Mouse (Mus musculus): ENCODE data around the gene Coa3. TPM values are rescaled to one million over a fixed set of nuclear protein-coding genes. Genes with fewer than 3 reads are reported as not detected.

Gene Coa3
- polyA plus RNA-seq, 1 experiment from 2014 or later: 210 TPM

DNA sequence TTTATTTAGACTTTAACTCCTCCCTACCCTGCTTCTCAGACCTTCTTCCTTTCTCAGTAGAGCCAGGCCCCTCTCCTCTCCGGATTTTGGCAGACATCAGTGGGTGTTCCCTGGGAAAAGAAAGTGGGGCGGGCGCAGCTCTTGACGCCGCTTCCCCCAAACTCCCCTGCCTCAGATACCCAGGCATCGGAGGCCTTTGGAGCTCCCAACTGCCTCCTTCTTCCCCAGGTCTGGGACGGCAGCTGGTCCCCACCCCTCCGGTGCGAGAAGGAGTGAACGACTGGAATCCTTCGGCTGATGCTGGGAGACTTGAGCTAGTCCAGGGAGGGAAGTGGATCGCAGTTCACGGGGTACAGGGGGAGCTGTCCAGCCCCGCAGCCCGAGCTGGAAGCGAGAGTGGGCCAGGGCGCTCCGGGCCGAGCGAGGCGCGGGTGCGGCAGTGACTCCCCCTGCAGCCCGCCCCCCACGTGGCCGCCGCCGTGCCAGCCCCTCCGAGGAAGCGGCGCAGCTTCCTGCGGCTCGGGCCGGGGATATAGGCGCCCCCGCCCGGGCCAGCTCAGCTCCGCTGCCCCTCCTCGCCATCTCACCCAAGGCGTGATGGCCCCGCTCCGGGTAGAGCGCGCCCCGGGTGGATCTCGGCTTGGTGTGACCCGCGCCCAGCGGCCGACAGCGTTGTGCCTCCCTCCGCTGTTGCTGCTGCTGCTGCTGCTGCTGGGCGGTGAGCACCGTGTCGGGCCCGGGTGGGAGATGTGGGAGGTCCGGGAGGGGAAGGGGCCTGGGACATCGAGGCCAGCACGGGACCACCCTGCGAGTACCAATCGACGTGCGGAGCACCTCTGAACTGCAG lies 32.8 kb downstream of the Coa3 start, which contains the start of gene Ramp2:
Gene Ramp2, plus strand, starts transcription at position 174 of the 847 bp plus-strand sequence.
- H3K4me2 ChIP-seq (replicated peaks): peak within 1 kb of the TSS; percentile 97
- H3K9ac ChIP-seq (replicated peaks): peak within 1 kb of the TSS; percentile 83
- H3K36me3 ChIP-seq: no peaks in the 10 kb centered on the region
- peaks cover 15% of the 10 kb centered on the region for H3K4me1 ChIP-seq (replicated peaks)
- peak; percentile 85 for ATAC-seq
- WGBS: under 1% methylated on average over 63 of the region's 63 CpGs
- H3K27me3 ChIP-seq: peaks cover 48% of the 10 kb centered on the region
- H3K4me3 ChIP-seq (replicated peaks): peak within 1 kb of the TSS; percentile 61
- no peaks in the 10 kb centered on the region for H3K9me3 ChIP-seq
- peak within 1 kb of the TSS; percentile 30; the same call in 1 of the 2 replicates for H3K27ac ChIP-seq

GRCm38 (mm10) chr11:101245071-101245470 lies 33.8 kb downstream of the Coa3 start:
- H3K4me2 ChIP-seq (replicated peaks): no peak overlapping the region
- peaks cover 48% of the 10 kb centered on the region for H3K27me3 ChIP-seq
- no peaks in the 10 kb centered on the region for H3K36me3 ChIP-seq
- no peak overlapping the region for H3K4me3 ChIP-seq (replicated peaks)
- H3K9ac ChIP-seq (replicated peaks): no peak overlapping the region
- 36% methylated on average over 4 of the region's 4 CpGs for WGBS
- H3K4me1 ChIP-seq (replicated peaks): peaks cover 15% of the 10 kb centered on the region
- H3K9me3 ChIP-seq: no peaks in the 10 kb centered on the region
- no peak for ATAC-seq
- H3K27ac ChIP-seq: no peak overlapping the region

DNA sequence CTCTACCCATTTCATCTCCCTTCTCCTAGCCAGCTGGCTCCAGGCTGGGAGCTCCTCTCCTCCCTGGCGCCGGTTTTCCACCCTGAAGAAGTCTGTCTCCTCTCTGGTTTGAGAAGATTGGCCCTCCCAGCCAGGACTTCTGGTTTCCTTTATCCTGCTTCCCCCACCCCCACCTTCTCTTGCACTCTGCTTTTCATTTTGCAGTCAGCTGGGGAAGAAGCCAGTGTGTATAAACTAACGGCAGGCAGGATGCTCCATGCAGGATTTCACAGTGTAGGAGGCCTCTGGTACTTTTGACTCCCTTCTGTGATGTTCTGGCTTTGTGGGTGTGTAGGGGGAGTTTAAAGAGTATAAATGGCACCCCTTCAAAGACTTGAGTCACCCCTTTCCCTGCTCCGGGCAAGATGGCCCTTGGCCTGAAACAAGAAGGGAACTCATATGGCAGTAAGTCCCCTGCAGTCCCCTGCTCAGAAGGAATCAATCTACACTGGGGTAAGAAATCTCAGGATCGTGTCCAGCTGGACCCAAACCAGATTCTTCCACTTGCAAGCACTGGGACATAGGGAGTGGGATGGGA lies 40.8 kb downstream of the Coa3 start:
- no peak for ATAC-seq
- no peak overlapping the region for H3K9ac ChIP-seq (replicated peaks)
- 63% methylated on average over 5 of the region's 5 CpGs for whole genome bisulfite sequencing

GRCm38 (mm10) chr11:101236782-101237181 lies 42.1 kb downstream of the Coa3 start:
- no peak for ATAC-seq
- H3K4me1 ChIP-seq (replicated peaks): no peaks in the 10 kb centered on the region
- H3K9me3 ChIP-seq: no peaks in the 10 kb centered on the region
- H3K36me3 ChIP-seq: no peaks in the 10 kb centered on the region
- 91% methylated on average over 5 of the region's 5 CpGs for WGBS
- peaks cover 5% of the 10 kb centered on the region; the same call in 1 of the 2 replicates for H3K27me3 ChIP-seq
- no peak overlapping the region for H3K9ac ChIP-seq (replicated peaks)
- H3K4me2 ChIP-seq (replicated peaks): no peak overlapping the region
- no peak overlapping the region for H3K27ac ChIP-seq
- no peak overlapping the region for H3K4me3 ChIP-seq (replicated peaks)

More for the DNA sequence above, 40.8 kb downstream of the Coa3 start:
- H3K4me1 ChIP-seq (replicated peaks): no peaks in the 10 kb centered on the region
- no peak overlapping the region for H3K4me3 ChIP-seq (replicated peaks)
- no peak overlapping the region for H3K27ac ChIP-seq
- no peak overlapping the region for H3K4me2 ChIP-seq (replicated peaks)
- H3K27me3 ChIP-seq: no peaks in the 10 kb centered on the region
- H3K9me3 ChIP-seq: no peaks in the 10 kb centered on the region
- no peaks in the 10 kb centered on the region for H3K36me3 ChIP-seq

- H3K27ac ChIP-seq: no peak overlapping the region
- H3K9ac ChIP-seq (replicated peaks): no peak overlapping the region
- H3K27me3 ChIP-seq: peaks cover 11% of the 10 kb centered on the region
- no peak overlapping the region for H3K4me2 ChIP-seq (replicated peaks)
- no peaks in the 10 kb centered on the region for H3K9me3 ChIP-seq
- ATAC-seq: no peak
- no peak overlapping the region for H3K4me3 ChIP-seq (replicated peaks)
- no peaks in the 10 kb centered on the region for H3K36me3 ChIP-seq
- 0 out of 2 replicates have a peak, but pooled peaks cover 3% of the 10 kb centered on the region for H3K4me1 ChIP-seq (replicated peaks)
Measured at GRCm38 (mm10) chr11:101235429-101235828, 43.5 kb downstream of the Coa3 start.

- H3K9ac ChIP-seq (replicated peaks): no peak overlapping the region
- H3K27ac ChIP-seq: no peak overlapping the region
- no peaks in the 10 kb centered on the region for H3K9me3 ChIP-seq
- ATAC-seq: no peak
- no peak overlapping the region for H3K4me2 ChIP-seq (replicated peaks)
- H3K4me1 ChIP-seq (replicated peaks): peaks cover 6% of the 10 kb centered on the region; the same call in 1 of the 2 replicates
- no peak overlapping the region for H3K4me3 ChIP-seq (replicated peaks)
- peaks cover 13% of the 10 kb centered on the region for H3K27me3 ChIP-seq
- no peaks in the 10 kb centered on the region for H3K36me3 ChIP-seq
Measured at GRCm38 (mm10) chr11:101234124-101234523, 44.8 kb downstream of the Coa3 start.

DNA sequence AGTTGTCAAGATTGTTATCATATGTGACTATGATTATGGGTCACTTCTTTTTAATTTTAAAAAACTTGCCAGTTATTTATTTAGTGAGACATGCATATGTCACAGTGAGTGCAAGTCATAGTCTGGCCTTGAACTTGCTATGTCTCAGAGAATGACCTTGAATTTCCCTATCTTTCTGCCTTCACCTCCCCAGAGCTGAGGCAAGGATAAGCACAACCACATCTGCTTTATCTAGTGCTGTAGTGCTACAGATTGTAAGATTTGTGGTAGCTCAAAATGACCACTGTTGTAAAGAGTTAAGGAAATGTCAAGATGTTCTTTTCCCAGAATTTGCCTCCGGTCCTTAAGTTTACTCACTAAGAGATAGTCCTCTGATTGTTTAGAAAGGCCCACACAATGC lies 45.7 kb downstream of the Coa3 start:
- ATAC-seq: no peak
- 92% methylated on average over 1 of the region's 1 CpGs for WGBS

GRCm38 (mm10) chr11:101232010-101232839 lies 46.7 kb downstream of the Coa3 start:
- Histone ChIP-seq H3K27ac (peak overlapping the region; percentile 19; the same call in 1 of the 2 replicates), H3K4me3 (replicated peaks) (no peak overlapping the region), H3K27me3 (peaks cover 18% of the 10 kb centered on the region), H3K36me3 (no peaks in the 10 kb centered on the region), H3K9ac (replicated peaks) (no peak overlapping the region; the same call in 1 of the 2 replicates), H3K9me3 (no peaks in the 10 kb centered on the region), H3K4me2 (replicated peaks) (no peak overlapping the region), H3K4me1 (replicated peaks) (peaks cover 6% of the 10 kb centered on the region; the same call in 1 of the 2 replicates)
- 55% methylated on average over 6 of the region's 6 CpGs for WGBS
- ATAC-seq: no peak

More for the DNA sequence above, 45.7 kb downstream of the Coa3 start:
- Histone ChIP-seq H3K9ac (replicated peaks) (no peak overlapping the region), H3K36me3 (no peaks in the 10 kb centered on the region), H3K4me1 (replicated peaks) (peaks cover 6% of the 10 kb centered on the region; the same call in 1 of the 2 replicates), H3K4me3 (replicated peaks) (no peak overlapping the region), H3K4me2 (replicated peaks) (no peak overlapping the region), H3K27ac (no peak overlapping the region), H3K9me3 (no peaks in the 10 kb centered on the region), H3K27me3 (peaks cover 15% of the 10 kb centered on the region)

DNA sequence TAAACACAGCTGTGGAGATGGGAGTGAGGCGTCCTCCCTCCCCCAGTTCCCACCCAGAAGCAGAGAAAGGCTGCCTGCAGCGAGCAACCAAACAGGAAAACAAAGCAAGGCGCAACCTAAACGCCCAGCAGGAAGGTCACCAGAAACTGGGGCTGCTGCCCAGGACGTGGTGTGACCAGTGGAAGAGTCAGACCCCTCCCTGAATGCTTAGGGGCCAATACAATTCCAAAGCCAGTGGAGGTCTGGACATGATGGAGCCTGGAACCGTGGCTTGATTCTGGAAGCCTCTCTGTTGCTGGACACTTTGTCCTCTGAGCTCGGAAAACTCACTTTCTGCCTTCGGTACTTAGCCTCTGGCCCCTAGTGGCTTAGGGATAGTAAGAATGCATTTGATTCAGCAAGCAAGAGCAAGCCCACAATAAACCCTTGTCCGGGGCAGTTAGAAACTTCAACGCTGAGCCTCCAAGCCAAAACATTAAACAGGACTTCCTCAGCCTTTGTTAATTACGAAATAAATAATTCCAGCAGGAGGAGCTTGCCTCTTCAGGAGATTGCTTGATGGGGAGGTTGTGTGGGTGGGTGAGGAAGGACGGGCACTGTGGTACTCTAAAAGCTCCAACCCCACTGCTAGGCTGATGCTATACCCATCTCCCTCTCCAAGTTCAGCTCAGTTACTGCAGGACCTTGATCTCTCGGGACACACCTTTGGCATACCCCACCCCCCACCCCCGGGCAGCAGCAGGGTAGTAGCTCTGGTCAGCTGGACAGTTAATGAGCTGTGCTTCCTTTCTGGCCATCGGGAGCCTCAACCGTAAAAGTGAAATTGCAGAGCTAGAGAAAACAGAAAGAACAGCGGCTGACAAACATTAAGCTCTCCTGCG lies 47.7 kb downstream of the Coa3 start:
- H3K27ac ChIP-seq: peak overlapping the region; percentile 19; the same call in 1 of the 2 replicates
- peaks cover 6% of the 10 kb centered on the region; the same call in 1 of the 2 replicates for H3K4me1 ChIP-seq (replicated peaks)
- H3K4me2 ChIP-seq (replicated peaks): no peak overlapping the region
- WGBS: 12% methylated on average over 18 of the region's 18 CpGs
- H3K27me3 ChIP-seq: peaks cover 18% of the 10 kb centered on the region
- H3K9me3 ChIP-seq: no peaks in the 10 kb centered on the region
- no peak overlapping the region; the same call in 1 of the 2 replicates for H3K9ac ChIP-seq (replicated peaks)
- no peak overlapping the region for H3K4me3 ChIP-seq (replicated peaks)
- no peaks in the 10 kb centered on the region for H3K36me3 ChIP-seq
- ATAC-seq: no peak

GRCm38 (mm10) chr11:101230526-101230925 lies 48.4 kb downstream of the Coa3 start:
- Histone ChIP-seq H3K9me3 (no peaks in the 10 kb centered on the region), H3K27me3 (peaks cover 18% of the 10 kb centered on the region), H3K27ac (peak overlapping the region; percentile 19; the same call in 1 of the 2 replicates), H3K4me2 (replicated peaks) (no peak overlapping the region), H3K36me3 (no peaks in the 10 kb centered on the region), H3K4me3 (replicated peaks) (no peak overlapping the region), H3K4me1 (replicated peaks) (peaks cover 9% of the 10 kb centered on the region), H3K9ac (replicated peaks) (no peak overlapping the region)
- ATAC-seq: no peak
- 14% methylated on average over 5 of the region's 5 CpGs for WGBS

DNA sequence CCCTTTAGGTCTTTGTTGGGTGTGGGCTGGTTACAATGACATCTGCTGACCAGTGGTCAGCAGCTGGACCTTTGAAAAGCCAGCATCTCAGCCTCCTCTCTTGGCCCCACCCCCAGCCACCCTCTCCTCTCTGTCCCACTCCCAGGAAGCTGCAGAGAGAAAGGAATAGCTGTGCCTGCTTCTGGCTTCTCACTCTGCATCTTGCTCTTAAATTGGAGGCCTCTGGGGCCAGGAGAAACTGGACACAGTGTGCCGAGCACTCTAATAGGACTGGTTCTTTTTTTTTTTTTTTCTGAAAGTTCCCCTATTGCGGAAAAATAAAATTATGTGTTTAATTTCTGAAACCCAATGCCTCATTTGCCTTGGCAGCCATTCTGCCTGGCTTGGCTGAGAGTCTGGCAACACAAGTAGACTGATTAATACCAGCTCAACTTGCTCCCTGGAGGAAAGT lies 48.8 kb downstream of the Coa3 start:
- H3K4me1 ChIP-seq (replicated peaks): peaks cover 13% of the 10 kb centered on the region
- ATAC-seq: no peak
- WGBS: 21% methylated on average over 2 of the region's 2 CpGs
- no peak overlapping the region for H3K4me3 ChIP-seq (replicated peaks)
- H3K27ac ChIP-seq: 0 out of 2 replicates have a peak overlapping the region, but pooled peaks have one; percentile 8
- H3K9me3 ChIP-seq: no peaks in the 10 kb centered on the region
- H3K27me3 ChIP-seq: peaks cover 18% of the 10 kb centered on the region
- H3K36me3 ChIP-seq: no peaks in the 10 kb centered on the region
- H3K9ac ChIP-seq (replicated peaks): no peak overlapping the region
- H3K4me2 ChIP-seq (replicated peaks): no peak overlapping the region
